Mouse (Mus musculus) c-Kit-positive CD71-positive TER-119-positive erythroid progenitor cells, embryonic 14.5 days (primary cell): ENCODE data around the gene Lrrc8d.

Source experiments
- DNase-seq: peaks from one replicate; pipeline ENCODE4 v3.0.0-alpha.2; 2013; ENCODE audit warnings: low spot score

The Lrrc8d gene

GRCm38 (mm10) chr5:105776978-105777593 lies 77.3 kb downstream of the Lrrc8d start:
- no peak for DNase-seq

GRCm38 (mm10) chr5:105777645-105778044 lies 77.9 kb downstream of the Lrrc8d start:
- DNase-seq = no peak

GRCm38 (mm10) chr5:105778189-105778588 lies 78.4 kb downstream of the Lrrc8d start:
- DNase-seq = no peak

DNA sequence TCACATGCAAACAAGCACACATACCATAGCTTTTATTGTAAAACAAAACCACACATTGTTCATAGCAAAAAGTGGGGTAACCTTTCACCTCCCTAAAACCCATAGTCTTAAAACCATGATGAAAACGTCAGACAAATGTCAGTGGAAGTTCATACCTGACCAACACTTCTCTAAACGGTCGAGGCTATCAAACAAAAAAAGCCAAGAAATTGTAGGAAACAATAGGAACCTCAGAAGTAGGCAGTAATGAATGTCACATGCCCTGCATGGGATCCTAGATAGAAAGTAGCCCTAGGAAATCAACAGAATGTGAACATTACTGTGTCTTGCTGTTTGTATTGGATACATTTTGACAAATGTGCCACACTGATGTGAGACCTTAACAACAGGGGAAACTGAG lies 79.0 kb downstream of the Lrrc8d start:
- DNase-seq = no peak

DNA sequence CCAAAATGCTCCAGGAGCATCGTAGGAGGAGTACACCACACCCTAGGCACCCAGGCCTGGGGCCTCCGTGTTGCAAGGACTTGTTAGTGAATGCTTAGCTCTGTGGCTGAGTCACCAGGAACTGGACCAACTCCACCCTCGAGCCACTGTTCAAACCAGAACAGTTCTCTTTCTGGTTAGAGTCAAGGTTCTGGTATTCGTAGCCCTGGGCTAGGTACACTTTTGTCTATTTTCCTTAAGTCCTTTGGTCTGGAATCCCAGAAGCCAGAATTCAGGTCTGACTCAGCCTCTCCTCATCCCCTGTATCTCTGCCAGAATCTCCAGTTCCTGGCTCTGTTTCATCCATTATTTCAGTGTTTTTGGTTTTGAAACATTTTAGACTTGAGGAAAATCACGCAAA lies 79.6 kb downstream of the Lrrc8d start:
- DNase-seq = no peak

DNA sequence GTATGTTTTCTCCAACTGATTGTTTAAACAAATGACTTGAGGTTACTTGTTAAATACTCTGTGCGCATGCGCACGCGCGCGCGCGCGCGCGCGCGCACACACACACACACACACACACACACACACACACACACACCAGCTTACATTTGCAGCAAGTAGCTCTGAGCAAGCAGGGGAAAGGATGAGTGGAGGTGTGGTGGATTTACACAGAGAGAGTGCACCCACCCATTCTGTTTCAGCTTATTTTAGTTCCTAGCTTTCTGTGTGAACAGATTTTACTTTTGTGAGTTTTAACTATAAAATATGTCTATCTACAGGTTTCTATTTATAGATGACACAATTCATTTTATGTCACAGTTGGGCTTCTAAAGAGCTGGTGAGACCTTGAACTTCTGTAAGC lies 84.1 kb downstream of the Lrrc8d start:
- DNase-seq = no peak

- DNase-seq = no peak
Observed at GRCm38 (mm10) chr5:105784724-105785123, 85.0 kb downstream of the Lrrc8d start.

DNA sequence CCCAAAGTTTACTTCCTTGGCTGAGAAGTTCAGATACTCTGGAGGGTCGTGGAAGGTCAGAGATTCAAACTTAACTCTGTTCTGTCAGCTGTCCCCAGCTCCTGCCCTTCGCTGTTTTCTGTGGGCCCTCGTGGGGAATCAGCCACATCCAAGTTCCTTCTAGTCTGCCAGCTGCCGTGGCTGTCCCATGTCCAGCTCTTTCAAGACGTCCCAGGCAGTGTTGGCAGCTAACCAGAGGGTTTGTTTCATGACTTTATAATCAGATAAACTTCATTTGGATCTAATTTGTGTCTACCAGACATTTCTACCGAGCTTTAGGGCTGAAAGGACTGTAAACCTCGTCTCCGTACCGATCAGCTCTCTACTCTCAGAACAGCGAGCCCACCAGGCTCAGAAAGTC lies 87.8 kb downstream of the Lrrc8d start:
- no peak for DNase-seq

DNA sequence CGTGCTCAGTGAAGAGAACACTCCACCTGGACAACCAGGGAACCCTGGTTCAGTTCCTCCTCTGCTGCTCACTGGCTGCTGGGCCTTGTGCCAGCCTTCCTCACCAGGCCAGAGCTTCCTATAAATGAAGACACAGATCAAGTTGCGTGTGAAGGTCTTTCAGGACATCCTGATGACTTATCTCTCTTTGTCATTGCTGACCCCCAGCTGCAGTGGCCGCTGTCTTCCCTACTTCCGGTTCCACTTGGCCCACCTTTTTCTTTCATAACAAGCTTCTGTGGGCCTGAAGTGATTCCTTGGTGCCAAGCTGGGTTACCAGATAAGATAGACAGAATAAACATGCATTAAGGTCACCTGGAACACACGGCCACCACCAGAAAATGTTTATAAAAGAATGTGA lies 90.0 kb downstream of the Lrrc8d start:
- no peak for DNase-seq

DNA sequence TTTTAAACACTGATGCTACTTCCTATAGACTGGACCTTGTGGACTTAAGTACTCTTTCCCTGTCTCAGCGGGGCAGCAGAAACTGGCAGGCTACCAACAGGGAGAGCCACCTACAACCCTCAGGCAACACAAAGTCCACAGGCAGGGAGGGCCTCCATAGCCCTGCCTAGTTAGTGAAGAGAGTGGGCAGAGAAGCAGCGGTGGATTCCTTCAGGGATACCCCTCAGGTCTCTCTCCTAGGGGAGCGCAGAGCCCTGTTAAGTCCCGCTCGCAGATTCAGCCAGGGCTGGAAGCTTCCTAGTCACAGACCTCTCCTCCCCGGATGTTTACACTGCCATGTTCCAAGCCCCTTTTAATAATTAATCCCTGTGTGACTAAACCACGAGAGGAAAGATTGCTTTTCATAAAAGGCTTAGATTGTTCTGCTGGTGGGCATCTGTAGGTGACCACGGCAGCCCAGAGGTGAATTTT lies 92.6 kb downstream of the Lrrc8d start:
- DNase-seq = no peak

DNA sequence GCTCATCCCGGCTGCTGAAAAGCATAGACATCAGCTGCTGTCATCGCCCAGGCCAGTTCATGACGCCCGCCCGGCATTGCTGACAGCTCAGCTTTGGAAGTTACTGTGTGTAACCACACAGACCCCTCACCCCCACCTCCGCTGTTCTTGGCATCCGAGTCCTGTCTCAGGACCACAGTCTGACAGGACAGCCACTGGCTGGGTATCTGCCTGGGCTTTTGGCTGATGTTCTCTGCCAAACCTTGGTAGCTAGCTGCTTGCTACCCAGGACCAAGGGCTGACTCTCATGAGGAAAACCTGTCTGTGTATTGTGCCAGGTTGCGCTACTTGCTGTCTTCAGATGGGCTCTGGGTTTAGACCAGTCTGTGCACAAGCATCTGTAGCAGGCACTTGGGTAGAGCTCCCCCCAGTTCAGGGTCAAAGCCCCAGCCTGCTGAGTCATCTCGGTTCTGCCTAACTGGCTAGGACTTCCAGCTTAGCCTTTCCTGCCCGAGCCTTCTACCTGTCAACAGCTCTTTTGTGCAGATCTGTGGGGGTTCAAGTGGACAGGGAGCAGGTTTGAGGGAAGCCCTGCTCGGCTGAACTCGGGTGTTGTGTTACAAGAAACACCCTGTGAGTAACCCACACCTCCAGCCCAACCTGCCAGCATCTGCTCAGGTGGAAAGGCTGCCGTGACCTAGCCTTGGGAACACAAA lies 93.2 kb downstream of the Lrrc8d start:
- no peak for DNase-seq

GRCm38 (mm10) chr5:105793548-105793940 lies 93.8 kb downstream of the Lrrc8d start:
- DNase-seq = no peak

GRCm38 (mm10) chr5:105798421-105798820 lies 98.7 kb downstream of the Lrrc8d start:
- no peak for DNase-seq

DNA sequence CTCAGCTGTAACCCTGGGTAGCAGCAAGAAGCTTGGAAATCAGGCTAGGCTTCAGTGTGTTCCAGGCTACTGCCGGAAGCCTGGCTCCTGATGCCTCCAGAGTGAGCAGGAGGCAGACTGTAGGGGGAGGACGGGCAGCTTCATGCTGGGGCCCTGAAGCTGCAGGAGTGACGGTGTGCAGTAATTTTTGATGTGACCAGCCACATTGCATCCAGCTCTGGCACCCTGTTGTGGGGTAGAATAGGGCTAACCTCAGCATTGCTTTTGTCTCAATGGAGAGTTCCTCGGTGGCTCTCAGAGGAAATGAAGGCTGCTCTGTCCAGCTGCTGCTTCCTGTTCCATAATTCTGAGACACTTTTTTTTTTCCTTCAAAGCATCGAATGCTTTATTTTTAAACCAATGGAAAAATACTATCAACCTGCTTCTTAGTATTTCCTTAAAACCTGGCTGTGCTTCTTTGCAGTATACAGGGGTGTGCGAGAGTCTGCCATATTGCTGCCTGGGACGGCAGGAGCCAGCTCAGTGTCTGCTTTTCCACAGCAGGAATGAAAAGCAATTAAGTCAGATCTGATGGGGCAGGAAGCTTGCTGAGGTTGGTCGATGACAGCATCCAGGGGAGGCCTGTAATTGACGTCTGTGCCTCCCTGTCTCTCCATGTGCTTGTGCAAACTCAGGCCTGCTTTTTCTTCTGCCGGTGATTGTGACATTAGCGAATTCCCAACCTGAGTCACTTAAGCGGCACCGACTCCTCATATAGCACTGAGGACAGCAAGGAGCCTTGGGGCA lies 100.3 kb downstream of the Lrrc8d start:
- DNase-seq = no peak

GRCm38 (mm10) chr5:105801031-105801529 lies 101.3 kb downstream of the Lrrc8d start:
- no peak for DNase-seq

DNA sequence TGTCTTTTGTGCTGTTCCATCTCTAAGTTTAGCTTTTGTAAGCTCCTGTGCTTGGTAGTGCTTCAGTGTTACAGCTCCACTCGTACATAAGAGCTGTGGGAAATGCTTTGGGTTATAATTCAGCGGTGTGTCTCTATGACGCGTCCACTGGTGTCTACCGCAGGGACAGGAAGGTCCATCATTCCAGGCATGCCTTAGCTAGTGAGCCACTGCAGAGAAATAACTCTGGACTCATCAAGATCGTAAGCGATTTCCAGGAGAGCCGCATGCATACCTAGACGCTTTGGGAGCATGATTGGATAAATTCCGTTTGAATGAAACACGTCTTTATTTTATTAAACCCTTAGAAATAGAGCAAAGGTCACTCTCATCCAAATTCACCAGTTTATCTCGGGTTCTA lies 106.2 kb downstream of the Lrrc8d start:
- DNase-seq = no peak

GRCm38 (mm10) chr5:105807461-105807860 lies 107.7 kb downstream of the Lrrc8d start:
- no peak for DNase-seq

DNA sequence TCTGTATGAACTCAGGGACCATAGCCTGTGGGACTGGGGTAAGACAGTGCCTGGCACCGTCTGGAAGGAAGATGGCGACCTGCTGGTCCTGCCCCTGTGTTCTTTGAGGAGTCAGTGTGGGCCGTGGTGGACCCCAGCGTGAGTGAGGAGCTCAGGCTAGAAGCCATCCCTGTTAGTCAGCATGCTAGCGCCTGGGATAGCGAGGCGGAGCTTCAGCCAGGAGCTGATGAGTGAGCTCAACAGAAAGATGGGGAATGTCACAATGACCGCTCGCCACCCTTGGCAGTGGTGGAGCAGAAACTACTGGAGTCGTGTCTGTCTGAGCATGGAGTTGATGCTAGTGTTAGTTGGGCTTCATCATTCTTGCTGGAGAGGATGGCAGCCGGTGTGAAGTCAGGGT lies 109.3 kb downstream of the Lrrc8d start:
- no peak for DNase-seq

DNA sequence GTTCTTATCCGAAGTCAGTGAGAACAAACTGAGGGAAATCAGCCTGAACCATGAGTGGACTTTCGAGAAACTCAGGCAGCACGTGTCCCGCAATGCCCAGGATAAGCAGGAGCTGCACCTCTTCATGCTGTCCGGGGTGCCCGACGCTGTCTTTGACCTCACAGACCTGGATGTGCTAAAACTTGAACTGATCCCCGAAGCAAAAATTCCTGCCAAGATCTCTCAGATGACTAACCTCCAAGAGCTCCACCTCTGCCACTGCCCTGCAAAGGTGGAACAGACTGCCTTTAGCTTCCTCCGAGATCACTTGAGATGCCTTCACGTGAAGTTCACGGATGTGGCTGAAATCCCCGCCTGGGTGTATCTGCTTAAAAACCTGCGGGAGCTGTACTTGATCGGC lies 113.3 kb downstream of the Lrrc8d start:
- DNase-seq = no peak

DNA sequence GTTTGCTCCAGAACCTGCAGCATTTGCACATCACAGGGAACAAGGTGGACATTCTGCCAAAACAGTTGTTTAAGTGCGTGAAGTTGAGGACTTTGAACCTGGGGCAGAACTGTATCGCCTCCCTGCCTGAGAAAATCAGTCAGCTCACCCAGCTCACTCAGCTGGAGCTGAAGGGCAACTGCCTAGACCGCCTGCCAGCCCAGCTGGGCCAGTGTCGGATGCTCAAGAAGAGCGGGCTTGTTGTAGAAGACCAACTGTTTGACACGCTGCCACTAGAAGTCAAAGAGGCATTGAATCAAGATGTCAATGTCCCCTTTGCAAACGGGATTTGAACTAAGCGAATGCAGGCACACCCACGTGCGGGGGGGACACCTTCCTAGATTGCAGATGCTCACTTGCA lies 114.2 kb downstream of the Lrrc8d start:
- DNase-seq = no peak

DNA sequence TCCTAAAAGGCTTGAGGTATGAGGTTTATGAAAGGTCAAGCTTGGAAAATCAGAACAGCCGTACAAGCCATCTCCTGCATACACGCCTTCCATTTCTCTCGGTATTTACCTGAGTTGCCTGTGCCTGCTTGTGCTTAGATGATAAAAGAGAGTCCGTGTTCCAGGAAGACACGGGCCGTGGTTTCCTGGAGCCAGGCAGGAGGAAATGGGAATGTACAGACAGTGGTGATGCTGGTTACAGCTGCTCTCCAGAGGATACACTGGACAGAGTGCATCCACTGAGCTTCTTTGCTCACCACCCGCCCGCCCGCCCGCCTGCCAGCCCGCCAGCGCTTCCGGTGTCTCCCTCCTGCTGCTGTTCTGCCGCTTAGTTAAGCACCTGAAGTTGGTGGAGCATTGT lies 116.3 kb downstream of the Lrrc8d start:
- DNase-seq = no peak

- no peak for DNase-seq
Observed at GRCm38 (mm10) chr5:105817248-105817976, 117.6 kb downstream of the Lrrc8d start.
